Mouse (Mus musculus): ENCODE results near the gene Npsr1. TPM values are rescaled to one million over a fixed set of nuclear protein-coding genes. Genes with fewer than 3 reads are reported as not detected.

The Npsr1 gene
- polyA plus RNA-seq, 1 experiment from 2014 or later = not detected

GRCm38 (mm10) chr9:24236461-24236860 lies 138.7 kb downstream of the Npsr1 start:
- no peaks in the 10 kb centered on the region for H3K36me3 ChIP-seq (ENCODE audit: control insufficient read depth, insufficient read depth, low read length)
- no peaks in the 10 kb centered on the region for H3K9me3 ChIP-seq (ENCODE audit: control insufficient read depth, low read length)
- 76% methylated on average over 1 of the region's 1 CpGs for WGBS
- no peak overlapping the region for H3K9ac ChIP-seq (ENCODE audit: low read length)
- TF ChIP-seq CTCF (IDR thresholded peaks at IDR 0.05; ENCODE audit: low read depth) = no peak
- TF ChIP-seq EP300 (optimal IDR thresholded peaks at IDR 0.05) = no peak
- H3K27me3 ChIP-seq (ENCODE audit: control insufficient read depth, insufficient read depth, low read length) = no peaks in the 10 kb centered on the region
- DNase-seq (ENCODE audit: low spot score) = no peak
- no peak for ATAC-seq (ENCODE audit: low FRiP score, low TSS enrichment)
- H3K4me3 ChIP-seq (ENCODE audit: low read depth, low read length) = no peak overlapping the region
- H3K27ac ChIP-seq (replicated peaks) = no peak overlapping the region
- H3K4me2 ChIP-seq (replicated peaks; ENCODE audit: low read depth) = no peak overlapping the region
- H3K4me1 ChIP-seq (replicated peaks; ENCODE audit: control insufficient read depth, insufficient read depth) = no peaks in the 10 kb centered on the region

- Histone ChIP-seq H3K36me3 (ENCODE audit: control insufficient read depth, insufficient read depth, low read length) (no peaks in the 10 kb centered on the region), H3K9me3 (ENCODE audit: control insufficient read depth, low read length) (no peaks in the 10 kb centered on the region), H3K27ac (replicated peaks) (no peak overlapping the region), H3K9ac (ENCODE audit: low read length) (no peak overlapping the region), H3K4me2 (replicated peaks; ENCODE audit: low read depth) (no peak overlapping the region), H3K27me3 (ENCODE audit: control insufficient read depth, insufficient read depth, low read length) (no peaks in the 10 kb centered on the region), H3K4me3 (ENCODE audit: low read depth, low read length) (no peak overlapping the region), H3K4me1 (replicated peaks; ENCODE audit: control insufficient read depth, insufficient read depth) (no peaks in the 10 kb centered on the region)
- DNase-seq (ENCODE audit: low spot score) = no peak
- no peak for TF ChIP-seq CTCF (IDR thresholded peaks at IDR 0.05; ENCODE audit: low read depth)
- no peak for ATAC-seq (ENCODE audit: low FRiP score, low TSS enrichment)
Measured at GRCm38 (mm10) chr9:24247557-24247956, 149.8 kb downstream of the Npsr1 start.

- ATAC-seq (ENCODE audit: low FRiP score, low TSS enrichment) = no peak
- no peak for DNase-seq (ENCODE audit: low spot score)
- no peaks in the 10 kb centered on the region for H3K9me3 ChIP-seq (ENCODE audit: control insufficient read depth, low read length)
Measured at GRCm38 (mm10) chr9:24254236-24254635, 156.4 kb downstream of the Npsr1 start.

GRCm38 (mm10) chr9:24280498-24281287 lies 182.9 kb downstream of the Npsr1 start:
- DNase-seq (ENCODE audit: low spot score) = no peak

More at GRCm38 (mm10) chr9:24254236-24254635, 156.4 kb downstream of the Npsr1 start:
- Histone ChIP-seq H3K36me3 (ENCODE audit: control insufficient read depth, insufficient read depth, low read length) (no peaks in the 10 kb centered on the region), H3K9ac (ENCODE audit: low read length) (no peak overlapping the region), H3K27ac (replicated peaks) (no peak overlapping the region), H3K4me2 (replicated peaks; ENCODE audit: low read depth) (no peak overlapping the region), H3K4me1 (replicated peaks; ENCODE audit: control insufficient read depth, insufficient read depth) (no peaks in the 10 kb centered on the region), H3K27me3 (ENCODE audit: control insufficient read depth, insufficient read depth, low read length) (no peaks in the 10 kb centered on the region), H3K4me3 (ENCODE audit: low read depth, low read length) (no peak overlapping the region)
- WGBS = 37% methylated on average over 8 of the region's 8 CpGs
- TF ChIP-seq CTCF (IDR thresholded peaks at IDR 0.05; ENCODE audit: low read depth) (no peak), EP300 (optimal IDR thresholded peaks at IDR 0.05) (no peak)

GRCm38 (mm10) chr9:24282617-24283016 lies 184.8 kb downstream of the Npsr1 start:
- Histone ChIP-seq H3K9ac (ENCODE audit: low read length) (no peak overlapping the region), H3K27ac (replicated peaks) (no peak overlapping the region), H3K9me3 (ENCODE audit: control insufficient read depth, low read length) (no peaks in the 10 kb centered on the region), H3K36me3 (ENCODE audit: control insufficient read depth, insufficient read depth, low read length) (no peaks in the 10 kb centered on the region), H3K27me3 (ENCODE audit: control insufficient read depth, insufficient read depth, low read length) (no peaks in the 10 kb centered on the region), H3K4me3 (ENCODE audit: low read depth, low read length) (no peak overlapping the region), H3K4me1 (replicated peaks; ENCODE audit: control insufficient read depth, insufficient read depth) (no peaks in the 10 kb centered on the region), H3K4me2 (replicated peaks; ENCODE audit: low read depth) (no peak overlapping the region)
- TF ChIP-seq EP300 (optimal IDR thresholded peaks at IDR 0.05) (no peak), CTCF (IDR thresholded peaks at IDR 0.05; ENCODE audit: low read depth) (no peak)
- DNase-seq (ENCODE audit: low spot score) (no peak), ATAC-seq (ENCODE audit: low FRiP score, low TSS enrichment) (no peak)
- 65% methylated on average over 3 of the region's 3 CpGs for WGBS

More at GRCm38 (mm10) chr9:24280498-24281287, 182.9 kb downstream of the Npsr1 start:
- TF ChIP-seq CTCF (IDR thresholded peaks at IDR 0.05; ENCODE audit: low read depth) (no peak), EP300 (optimal IDR thresholded peaks at IDR 0.05) (no peak)
- Histone ChIP-seq H3K4me1 (replicated peaks; ENCODE audit: control insufficient read depth, insufficient read depth) (no peaks in the 10 kb centered on the region), H3K4me2 (replicated peaks; ENCODE audit: low read depth) (no peak overlapping the region), H3K27me3 (ENCODE audit: control insufficient read depth, insufficient read depth, low read length) (no peaks in the 10 kb centered on the region), H3K4me3 (ENCODE audit: low read depth, low read length) (no peak overlapping the region), H3K9me3 (ENCODE audit: control insufficient read depth, low read length) (no peaks in the 10 kb centered on the region), H3K27ac (replicated peaks) (no peak overlapping the region), H3K36me3 (ENCODE audit: control insufficient read depth, insufficient read depth, low read length) (no peaks in the 10 kb centered on the region), H3K9ac (ENCODE audit: low read length) (no peak overlapping the region)
- ATAC-seq (ENCODE audit: low FRiP score, low TSS enrichment) = 0 out of 2 replicates have a peak, but pooled peaks have one; percentile 66
- WGBS = 88% methylated on average over 2 of the region's 2 CpGs

- DNase-seq (ENCODE audit: low spot score) (no peak), ATAC-seq (ENCODE audit: low FRiP score, low TSS enrichment) (no peak)
Measured at GRCm38 (mm10) chr9:24283071-24283470, 185.3 kb downstream of the Npsr1 start.

More at GRCm38 (mm10) chr9:24283071-24283470, 185.3 kb downstream of the Npsr1 start:
- no peak overlapping the region for H3K4me3 ChIP-seq (ENCODE audit: low read depth, low read length)
- H3K4me2 ChIP-seq (replicated peaks; ENCODE audit: low read depth) = no peak overlapping the region
- no peak overlapping the region for H3K9ac ChIP-seq (ENCODE audit: low read length)
- no peaks in the 10 kb centered on the region for H3K36me3 ChIP-seq (ENCODE audit: control insufficient read depth, insufficient read depth, low read length)
- TF ChIP-seq CTCF (IDR thresholded peaks at IDR 0.05; ENCODE audit: low read depth) (no peak), EP300 (optimal IDR thresholded peaks at IDR 0.05) (no peak)
- no peaks in the 10 kb centered on the region for H3K4me1 ChIP-seq (replicated peaks; ENCODE audit: control insufficient read depth, insufficient read depth)
- no peaks in the 10 kb centered on the region for H3K27me3 ChIP-seq (ENCODE audit: control insufficient read depth, insufficient read depth, low read length)
- WGBS = 64% methylated on average over 2 of the region's 2 CpGs
- H3K9me3 ChIP-seq (ENCODE audit: control insufficient read depth, low read length) = no peaks in the 10 kb centered on the region
- H3K27ac ChIP-seq (replicated peaks) = no peak overlapping the region

All from stomach, postnatal 0 days (tissue).